Mouse (Mus musculus): Measurements from ENCODE around the gene Rbms3.

Gene Rbms3

GRCm38 (mm10) chr9:117373164-117373741 is 256.5 kb downstream of the Rbms3 start:
- DNase-seq (ENCODE audit: low read depth), result no peak

GRCm38 (mm10) chr9:117371980-117372379 is 257.7 kb downstream of the Rbms3 start:
- DNase-seq (ENCODE audit: low read depth), result no peak

- no peak for DNase-seq (ENCODE audit: low read depth)
These were observed 259.6 kb downstream of the Rbms3 start for GRCm38 (mm10) chr9:117370086-117370485.

- DNase-seq (ENCODE audit: low read depth), result no peak
These were observed 261.7 kb downstream of the Rbms3 start for GRCm38 (mm10) chr9:117368016-117368415.

- DNase-seq (ENCODE audit: low read depth), result no peak
These were observed 265.1 kb downstream of the Rbms3 start for GRCm38 (mm10) chr9:117364610-117365009.

GRCm38 (mm10) chr9:117361431-117361830 is 268.3 kb downstream of the Rbms3 start:
- DNase-seq (ENCODE audit: low read depth), result no peak

GRCm38 (mm10) chr9:117356764-117357442 is 272.8 kb downstream of the Rbms3 start:
- no peak for DNase-seq (ENCODE audit: low read depth)

- DNase-seq (ENCODE audit: low read depth), result no peak
These were observed 274.2 kb downstream of the Rbms3 start for GRCm38 (mm10) chr9:117355501-117355900.

GRCm38 (mm10) chr9:117342336-117342735 is 287.4 kb downstream of the Rbms3 start:
- no peak for DNase-seq (ENCODE audit: low read depth)

- no peak for DNase-seq (ENCODE audit: low read depth)
These were observed 299.0 kb downstream of the Rbms3 start for GRCm38 (mm10) chr9:117330681-117331080.

GRCm38 (mm10) chr9:117319271-117319670 is 310.4 kb downstream of the Rbms3 start:
- DNase-seq (ENCODE audit: low read depth), result no peak

GRCm38 (mm10) chr9:117318461-117318860 is 311.3 kb downstream of the Rbms3 start:
- DNase-seq (ENCODE audit: low read depth), result no peak

GRCm38 (mm10) chr9:117317251-117317650 is 312.5 kb downstream of the Rbms3 start:
- no peak for DNase-seq (ENCODE audit: low read depth)

- no peak for DNase-seq (ENCODE audit: low read depth)
These were observed 316.1 kb downstream of the Rbms3 start for GRCm38 (mm10) chr9:117313642-117314041.

- DNase-seq (ENCODE audit: low read depth), result no peak
These were observed 319.9 kb downstream of the Rbms3 start for GRCm38 (mm10) chr9:117309809-117310208.

GRCm38 (mm10) chr9:117298991-117299390 is 330.7 kb downstream of the Rbms3 start:
- DNase-seq (ENCODE audit: low read depth), result no peak

GRCm38 (mm10) chr9:117297662-117298531 is 331.8 kb downstream of the Rbms3 start:
- no peak for DNase-seq (ENCODE audit: low read depth)

- no peak for DNase-seq (ENCODE audit: low read depth)
These were observed 338.5 kb downstream of the Rbms3 start for GRCm38 (mm10) chr9:117291066-117291850.

GRCm38 (mm10) chr9:117274846-117275245 is 354.9 kb downstream of the Rbms3 start:
- no peak for DNase-seq (ENCODE audit: low read depth)

- DNase-seq (ENCODE audit: low read depth), result no peak
These were observed 370.1 kb downstream of the Rbms3 start for GRCm38 (mm10) chr9:117259614-117260013.

GRCm38 (mm10) chr9:117253361-117253760 is 376.4 kb downstream of the Rbms3 start:
- DNase-seq (ENCODE audit: low read depth), result no peak

GRCm38 (mm10) chr9:117252411-117252861 is 377.3 kb downstream of the Rbms3 start:
- no peak for DNase-seq (ENCODE audit: low read depth)
